In genomic region chr9:119034676-119035665, GRCm38 (mm10) we compare ENCODE assay signal across 12 mouse cellular contexts. TPM values are rescaled to one million over a fixed set of nuclear protein-coding genes. Genes with fewer than 3 reads are reported as not detected.
DNase-seq lines count a peak whose midpoint lies in the region; ATAC-seq lines count a peak whose summit lies in the region.
"Had no signal": no experiment of that assay in that cellular context is flagged by ENCODE, and none has a peak within 500 bp of the region (broad histone marks: within the 10 kb centered on the region; RNA-seq: fewer than 3 reads in every experiment).

No protein-coding gene starts in this region.

- intact Hi-C loops in left cerebral cortex, postnatal 14 days (cut with DNase I): no loop called here

- H3K4me3 ChIP-seq in limb, embryonic 12.5 days (replicated peaks): no peak overlapping the region

- peaks cover 59% of the 10 kb centered on the region for H3K36me3 ChIP-seq in limb, embryonic 12.5 days

- no peaks in the 10 kb centered on the region for H3K27me3 ChIP-seq in limb, embryonic 12.5 days

- no peak for ATAC-seq in limb, embryonic 12.5 days (ENCODE audit: insufficient number of reproducible peaks, insufficient read depth, low FRiP score, low TSS enrichment, low read depth)
- ATAC-seq: intestine, postnatal 0 days had no signal

- H3K4me1 ChIP-seq in limb, embryonic 12.5 days (replicated peaks): peaks cover 67% of the 10 kb centered on the region

- H3K9ac ChIP-seq in limb, embryonic 12.5 days (replicated peaks): no peak overlapping the region
- H3K9ac ChIP-seq: lung, embryonic 14.5 days had no signal

- H3K27ac ChIP-seq in limb, embryonic 12.5 days: peak overlapping the region; percentile 94; the same call in 1 of the 2 replicates

- peak; percentile 27 to 34 for DNase-seq in cerebellum, postnatal 25 days
- no peak for DNase-seq in cerebellum, adult 9-10 months
- peak; percentile 36 for DNase-seq in retina, postnatal 1 day
- no peak for DNase-seq in retina, embryonic 14.5 days (ENCODE audit: low spot score)
- DNase-seq in lung, adult 18-20 months: no peak
- DNase-seq in left cerebral cortex, postnatal 14 days (ENCODE audit: low spot score in 2 of 2): no peak
- no peak for DNase-seq in spleen, adult 12 weeks (ENCODE audit: low spot score)
- DNase-seq: cerebellum, adult 11-12 months had no signal

- no peaks in the 10 kb centered on the region for H3K9me3 ChIP-seq in limb, embryonic 12.5 days

- H3K4me2 ChIP-seq in limb, embryonic 12.5 days: no peak overlapping the region
- H3K4me2 ChIP-seq: lung, embryonic 14.5 days had no signal

- WGBS in limb, embryonic 12.5 days: 72% methylated on average over 29 of the region's 29 CpGs

RNA-seq across cellular contexts. Expression of gene Vill, which starts 17.6 kb away (rescaled TPM):
- 42.1 and 42.4 TPM in 2 replicates for polyA plus RNA-seq in limb, embryonic 12.5 days (2016; fragmentation: Nextera tagmentation; extraction: Ambion mirVana)
- total RNA-seq in left cerebral cortex, postnatal 14 days (2021): 1 to 10 TPM; 3.2 to 4.5 TPM

RNA-seq across cellular contexts. Expression of gene Plcd1, which starts 58.3 kb away (rescaled TPM):
- 25.1 and 27.8 TPM in 2 replicates for polyA plus RNA-seq in limb, embryonic 12.5 days (2016; fragmentation: Nextera tagmentation; extraction: Ambion mirVana)
- total RNA-seq in left cerebral cortex, postnatal 14 days (2021): 10 to 100 TPM; 11.5 to 12.1 TPM
- total RNA-seq: megakaryocyte-erythroid progenitor cell, adult 5-6 weeks had no signal

Comparison
In these comparisons a context has a peak if more than half of its experiments do, and no peak if none do; other contexts are left out.
1. DNase-seq: peak in cerebellum, postnatal 25 days (2 of 2) and retina, postnatal 1 day (single experiment); none in cerebellum, adult 9-10 months (single experiment), retina, embryonic 14.5 days (single experiment), lung, adult 18-20 months (0 of 2), left cerebral cortex, postnatal 14 days (0 of 2) and spleen, adult 12 weeks (single experiment).